Mouse (Mus musculus): ENCODE data around the gene Zmat5.

The Zmat5 gene

GRCm38 (mm10) chr11:4704072-4704964, at the start of gene Zmat5, which contains the start of gene Uqcr10:
Zmat5 (plus strand) TSS chr11:4704678.
Uqcr10 (minus strand) TSS chr11:4704342.
- peak; percentile 93 for DNase-seq

- no peak for DNase-seq
Measured at GRCm38 (mm10) chr11:4659818-4660217, 44.7 kb upstream of the Zmat5 start.

- no peak for DNase-seq
Measured at GRCm38 (mm10) chr11:4660309-4661025, 44.0 kb upstream of the Zmat5 start.

- peak; percentile 30 for DNase-seq
Measured at GRCm38 (mm10) chr11:4661324-4661723, 43.2 kb upstream of the Zmat5 start.

- DNase-seq, result peak; percentile 23
Measured at GRCm38 (mm10) chr11:4661871-4662495, 42.5 kb upstream of the Zmat5 start.

GRCm38 (mm10) chr11:4662496-4662878, 42.0 kb upstream of the Zmat5 start:
- DNase-seq, result peak; percentile 37

- DNase-seq, result no peak
Measured at GRCm38 (mm10) chr11:4671736-4672135, 32.7 kb upstream of the Zmat5 start.

- DNase-seq, result no peak
Measured at GRCm38 (mm10) chr11:4674593-4674992, 29.9 kb upstream of the Zmat5 start.

GRCm38 (mm10) chr11:4675126-4675562, 29.3 kb upstream of the Zmat5 start:
- no peak for DNase-seq

- DNase-seq, result no peak
Measured at GRCm38 (mm10) chr11:4675693-4676092, 28.8 kb upstream of the Zmat5 start.

GRCm38 (mm10) chr11:4677250-4677872, 27.1 kb upstream of the Zmat5 start:
- no peak for DNase-seq

- DNase-seq, result peak; percentile 82
Measured at GRCm38 (mm10) chr11:4678700-4679440, 25.6 kb upstream of the Zmat5 start.

GRCm38 (mm10) chr11:4679441-4679832, 25.0 kb upstream of the Zmat5 start:
- DNase-seq, result peak; percentile 64

- DNase-seq, result no peak
Measured at GRCm38 (mm10) chr11:4680126-4680525, 24.4 kb upstream of the Zmat5 start.

- DNase-seq, result no peak
Measured at GRCm38 (mm10) chr11:4683516-4683915, 21.0 kb upstream of the Zmat5 start.

GRCm38 (mm10) chr11:4684186-4684585, 20.3 kb upstream of the Zmat5 start:
- DNase-seq, result no peak

GRCm38 (mm10) chr11:4685071-4685470, 19.4 kb upstream of the Zmat5 start:
- DNase-seq, result no peak

- DNase-seq, result no peak
Measured at GRCm38 (mm10) chr11:4685510-4685909, 19.0 kb upstream of the Zmat5 start.

GRCm38 (mm10) chr11:4687027-4687426, 17.5 kb upstream of the Zmat5 start:
- no peak for DNase-seq

GRCm38 (mm10) chr11:4687874-4688273, 16.6 kb upstream of the Zmat5 start:
- DNase-seq, result no peak

GRCm38 (mm10) chr11:4688632-4689380, 15.7 kb upstream of the Zmat5 start:
- DNase-seq, result no peak

Measured in right cerebral cortex, adult 18-20 months (tissue).